Mouse (Mus musculus): Measurements from ENCODE around the gene Parp1.

Gene Parp1

DNA sequence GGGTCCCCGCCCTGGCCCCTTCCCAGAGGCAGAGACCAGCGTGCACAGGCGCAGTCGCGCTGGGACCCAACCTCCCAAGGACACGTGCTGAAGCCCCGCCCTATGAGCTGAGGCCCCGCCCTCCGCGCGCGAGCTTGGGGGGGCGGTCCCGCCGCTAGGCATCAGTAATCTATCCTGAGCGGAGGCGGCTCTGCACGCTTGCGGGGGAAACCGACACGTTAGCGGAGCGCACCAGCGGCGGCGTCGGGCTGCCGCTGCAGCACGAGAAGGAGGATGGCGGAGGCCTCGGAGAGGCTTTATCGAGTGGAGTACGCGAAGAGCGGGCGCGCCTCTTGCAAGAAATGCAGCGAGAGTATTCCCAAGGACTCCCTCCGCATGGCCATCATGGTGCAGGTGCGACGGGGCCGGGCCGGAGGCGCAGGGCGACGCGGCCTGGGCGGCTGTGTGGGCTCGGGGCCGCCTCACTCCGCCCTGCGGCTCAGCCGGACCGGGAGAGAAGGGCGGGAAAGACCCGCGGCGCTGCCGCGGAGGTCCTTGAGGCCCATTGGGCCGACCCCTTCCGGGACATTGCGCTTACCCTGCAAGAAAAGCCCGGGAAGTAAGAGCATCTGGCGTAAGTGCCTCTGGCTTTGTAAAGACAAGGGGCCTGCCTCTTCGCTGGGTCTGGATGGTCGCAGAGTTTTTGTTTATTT, at the start of gene Parp1:
Gene Parp1, plus strand, starts transcription at position 164 of the 692 bp plus-strand sequence.
- DNase-seq (ENCODE audit: low spot score in 2 of 2) = peak; percentile 95 to 96

DNA sequence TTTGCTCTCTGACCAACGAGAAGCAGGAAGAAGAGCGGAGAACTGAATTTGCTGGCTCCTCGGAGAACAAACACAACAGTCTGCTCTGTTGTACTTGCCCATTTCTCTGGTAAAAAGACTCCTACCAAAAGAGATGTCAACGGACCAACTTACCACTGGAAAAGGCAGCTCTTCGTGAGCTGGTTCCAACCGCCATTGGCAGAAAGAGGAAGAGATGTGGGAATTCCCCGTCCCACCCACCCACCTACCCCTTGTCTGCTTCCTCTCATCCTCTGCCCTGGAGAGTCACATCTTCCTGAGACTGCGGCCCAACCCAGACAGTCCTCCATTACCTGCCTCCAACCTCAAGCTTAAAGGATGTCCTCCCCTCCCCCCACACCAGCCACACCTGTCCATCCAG, 49.2 kb upstream of the Parp1 start:
- no peak for DNase-seq (ENCODE audit: low spot score in 2 of 2)

DNA sequence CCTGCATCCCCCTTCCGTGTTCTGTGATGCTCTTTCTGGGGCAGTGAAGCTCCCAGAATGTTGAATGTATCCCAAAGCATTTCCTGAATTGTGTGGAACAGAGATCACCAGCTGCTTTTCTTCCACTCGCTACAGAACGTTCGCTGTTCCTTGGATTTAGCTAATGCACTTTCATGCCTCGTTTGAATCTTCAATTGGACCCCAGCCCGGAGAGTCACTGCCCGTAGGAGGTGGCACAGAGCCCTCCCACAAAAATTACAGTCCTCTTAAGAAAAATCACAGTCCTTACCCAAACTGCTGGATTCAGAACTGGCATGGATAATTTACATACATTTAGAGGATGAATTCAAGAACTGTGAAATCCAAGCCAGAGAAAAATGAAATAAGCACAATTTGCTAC, 48.5 kb upstream of the Parp1 start:
- no peak for DNase-seq (ENCODE audit: low spot score in 2 of 2)

DNA sequence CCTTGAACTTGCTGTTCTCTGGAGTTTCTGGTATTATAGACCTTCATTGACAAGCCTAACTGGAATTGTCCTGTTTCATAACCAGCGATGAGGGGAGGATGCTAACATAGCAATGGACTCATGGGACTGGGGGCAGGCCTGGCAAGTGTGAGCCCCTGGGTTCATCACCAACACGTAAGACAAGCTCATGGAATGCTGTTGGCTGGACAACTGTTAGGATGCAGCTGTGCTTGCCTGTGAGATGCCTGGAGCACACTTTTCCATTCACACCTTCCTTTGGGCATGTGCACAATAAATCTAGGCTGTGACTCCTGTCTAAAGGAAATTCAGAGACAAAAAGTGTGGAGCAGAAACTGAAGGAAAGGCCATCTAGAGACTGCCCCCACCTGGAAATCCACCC, 45.4 kb upstream of the Parp1 start:
- DNase-seq (ENCODE audit: low spot score in 2 of 2) = no peak

DNA sequence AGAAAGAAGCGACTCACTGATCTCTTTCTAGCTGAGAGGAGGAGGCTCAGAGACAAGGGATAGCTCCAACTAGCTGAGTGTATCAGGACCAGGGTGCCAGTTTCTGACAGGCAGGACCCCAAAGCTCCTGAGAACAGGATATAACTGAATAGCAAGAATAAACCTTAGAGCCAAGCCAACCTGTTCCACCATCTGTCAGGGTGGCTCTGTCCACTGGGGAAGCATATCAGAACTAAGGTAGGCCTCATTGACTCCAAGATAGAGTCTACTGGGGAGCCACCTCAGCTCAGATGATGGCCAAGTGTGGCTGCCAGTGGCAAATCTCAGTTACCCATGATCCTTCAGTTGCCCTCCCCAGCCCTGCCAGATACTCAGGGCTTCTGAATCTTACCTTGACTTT, 43.4 kb upstream of the Parp1 start:
- no peak for DNase-seq (ENCODE audit: low spot score in 2 of 2)

DNA sequence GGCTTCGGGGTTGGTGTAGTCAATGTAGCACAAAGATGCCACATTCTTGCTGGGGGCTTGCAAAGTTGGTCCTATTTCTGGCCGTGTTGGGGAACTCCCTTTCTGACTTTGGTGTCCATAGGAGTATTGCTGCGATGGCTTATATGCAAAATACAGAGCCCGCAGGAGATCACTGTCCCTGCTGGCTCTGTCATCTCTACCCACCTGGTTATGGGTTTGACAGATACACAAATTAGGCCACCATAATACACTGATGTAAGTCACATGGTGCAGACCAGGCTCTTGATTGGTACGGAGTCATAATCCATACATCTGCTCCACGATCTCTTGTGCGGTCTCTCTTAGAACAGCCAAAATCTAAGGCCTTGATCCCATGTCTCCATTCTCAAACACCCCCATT, 38.9 kb upstream of the Parp1 start:
- DNase-seq (ENCODE audit: low spot score in 2 of 2) = no peak

DNA sequence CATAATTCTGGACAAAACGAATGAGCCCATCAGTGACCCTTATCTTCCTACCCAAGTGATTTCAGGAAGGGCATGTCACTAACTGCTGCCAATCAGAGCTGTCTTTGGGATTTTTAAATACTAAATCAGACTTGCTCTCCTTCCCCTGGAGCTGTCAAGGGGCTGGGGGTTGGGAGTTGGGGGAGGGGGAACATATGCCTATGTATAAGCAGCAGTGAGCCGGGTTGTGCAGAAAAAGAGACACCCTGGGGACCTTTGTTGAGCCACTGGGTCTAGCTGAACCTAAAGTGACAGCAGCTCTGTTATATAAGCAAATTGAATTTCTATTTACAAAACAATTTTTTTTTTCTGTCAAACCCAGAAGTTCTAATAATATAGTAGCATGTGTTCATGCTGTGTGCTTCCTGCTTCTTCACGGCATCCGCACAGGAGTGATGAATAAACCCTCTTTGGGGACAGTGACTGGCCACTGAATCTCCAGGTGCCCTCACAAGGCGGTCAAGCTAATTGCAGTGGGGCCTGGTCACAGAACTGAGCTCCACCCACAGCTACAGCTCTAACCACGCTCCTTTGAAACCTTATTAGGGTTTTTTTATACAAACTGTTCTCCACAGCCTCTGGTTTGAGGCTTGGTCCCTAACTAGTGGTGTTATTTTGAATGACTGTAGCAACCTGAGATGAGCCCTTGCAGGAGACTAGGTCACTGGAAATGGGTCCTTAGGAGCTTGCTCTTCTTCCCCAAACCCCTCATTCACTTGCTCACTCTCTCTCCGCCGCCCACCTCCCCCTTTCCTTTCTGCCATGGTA, 38.1 kb upstream of the Parp1 start:
- no peak for DNase-seq (ENCODE audit: low spot score in 2 of 2)

DNA sequence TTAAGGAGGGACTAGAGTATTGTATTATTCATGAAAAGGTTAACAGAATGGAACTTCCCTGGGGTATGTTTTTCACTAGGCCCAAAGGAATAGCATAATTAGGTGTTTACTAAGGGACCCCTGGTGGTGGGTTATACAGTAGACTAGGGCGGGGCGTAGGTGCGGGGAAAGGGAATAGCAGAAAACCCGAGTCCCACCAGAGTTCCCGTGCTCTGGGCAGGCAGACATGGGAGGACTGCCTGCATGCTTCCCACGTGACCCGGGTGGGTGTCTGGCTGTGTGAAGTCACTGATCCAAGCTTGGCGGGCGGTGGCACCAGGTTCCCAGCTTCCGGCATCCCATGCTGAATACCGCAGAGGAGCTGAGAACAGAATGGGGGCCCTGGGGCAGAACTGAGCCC, 36.1 kb upstream of the Parp1 start:
- no peak for DNase-seq (ENCODE audit: low spot score in 2 of 2)

DNA sequence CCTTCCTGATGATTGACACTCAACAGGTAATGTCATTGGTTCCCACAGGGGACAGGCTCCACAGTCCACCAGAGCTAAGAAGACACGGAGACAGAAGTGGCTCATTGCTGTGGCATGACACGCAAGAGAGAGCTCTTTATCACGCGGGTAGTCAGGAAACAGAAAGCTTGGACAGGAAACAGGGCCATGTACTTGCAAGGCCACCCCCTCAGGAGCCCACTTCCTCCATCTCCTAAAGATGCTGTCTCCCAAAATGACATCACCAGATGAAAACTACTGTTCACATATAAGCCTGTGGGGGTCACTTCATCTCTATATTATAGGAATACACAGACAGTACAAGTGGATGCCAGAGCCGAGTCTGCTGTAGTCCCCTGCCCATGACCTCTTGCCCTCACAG, 32.0 kb upstream of the Parp1 start:
- no peak for DNase-seq (ENCODE audit: low spot score in 2 of 2)

DNA sequence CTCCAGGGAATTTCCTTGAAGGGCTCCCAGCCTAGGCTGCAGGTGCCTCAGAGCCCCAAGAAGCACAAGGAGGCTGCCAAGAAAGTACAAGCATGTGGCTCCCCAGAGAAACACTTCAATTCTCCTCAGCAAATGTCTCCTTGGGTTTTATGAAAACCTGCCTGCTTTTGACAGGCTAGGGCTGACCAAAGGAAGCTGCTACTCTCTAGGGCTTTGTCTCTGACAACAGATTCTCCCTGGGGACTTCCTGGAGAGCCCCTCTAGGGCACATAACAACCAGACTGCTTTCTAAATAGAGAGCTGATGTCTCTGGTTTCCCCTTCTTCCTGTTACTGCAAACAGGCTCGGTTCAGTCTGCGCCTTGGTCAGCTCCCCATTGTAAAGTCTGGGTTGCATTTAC, 27.5 kb upstream of the Parp1 start:
- no peak for DNase-seq (ENCODE audit: low spot score in 2 of 2)

DNA sequence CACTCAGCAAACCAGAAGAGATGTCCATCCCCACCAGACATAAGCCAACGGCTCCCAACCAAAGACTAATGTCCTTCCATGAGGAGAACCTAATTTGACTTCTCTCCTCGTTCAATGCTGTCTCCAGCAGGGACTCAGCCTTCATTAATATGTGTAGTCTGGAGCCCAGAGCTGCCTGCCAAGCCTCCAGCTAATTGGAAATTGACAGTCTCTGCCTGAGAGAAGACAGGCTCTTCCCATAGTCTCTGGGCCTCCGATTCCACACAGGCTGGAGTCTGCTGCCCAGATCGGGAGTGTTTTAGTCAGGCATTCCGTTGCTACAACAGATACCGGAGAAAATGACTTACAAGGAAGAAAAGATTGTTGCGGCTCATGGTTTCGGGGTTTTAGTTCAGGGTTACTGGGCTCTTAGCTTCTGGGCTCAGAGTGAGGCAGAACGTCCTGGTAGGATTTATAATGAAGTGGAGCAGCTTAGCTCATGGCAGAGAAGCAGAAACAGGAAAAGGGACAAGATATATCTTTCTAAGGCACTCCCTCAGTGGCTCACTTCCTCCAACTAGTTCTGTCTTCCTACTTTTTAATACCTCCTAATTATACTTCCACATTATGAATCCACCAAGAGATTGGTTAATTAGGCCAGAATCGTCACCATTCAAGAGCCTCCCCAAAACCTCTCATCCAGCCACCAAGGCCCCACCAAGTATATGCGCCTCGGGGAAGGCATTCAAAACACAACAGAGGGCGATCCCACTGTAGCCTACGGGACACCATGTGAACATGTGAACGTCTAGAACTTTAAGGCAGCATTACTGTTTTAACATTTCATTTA, 26.6 kb upstream of the Parp1 start:
- DNase-seq (ENCODE audit: low spot score in 2 of 2) = no peak

DNA sequence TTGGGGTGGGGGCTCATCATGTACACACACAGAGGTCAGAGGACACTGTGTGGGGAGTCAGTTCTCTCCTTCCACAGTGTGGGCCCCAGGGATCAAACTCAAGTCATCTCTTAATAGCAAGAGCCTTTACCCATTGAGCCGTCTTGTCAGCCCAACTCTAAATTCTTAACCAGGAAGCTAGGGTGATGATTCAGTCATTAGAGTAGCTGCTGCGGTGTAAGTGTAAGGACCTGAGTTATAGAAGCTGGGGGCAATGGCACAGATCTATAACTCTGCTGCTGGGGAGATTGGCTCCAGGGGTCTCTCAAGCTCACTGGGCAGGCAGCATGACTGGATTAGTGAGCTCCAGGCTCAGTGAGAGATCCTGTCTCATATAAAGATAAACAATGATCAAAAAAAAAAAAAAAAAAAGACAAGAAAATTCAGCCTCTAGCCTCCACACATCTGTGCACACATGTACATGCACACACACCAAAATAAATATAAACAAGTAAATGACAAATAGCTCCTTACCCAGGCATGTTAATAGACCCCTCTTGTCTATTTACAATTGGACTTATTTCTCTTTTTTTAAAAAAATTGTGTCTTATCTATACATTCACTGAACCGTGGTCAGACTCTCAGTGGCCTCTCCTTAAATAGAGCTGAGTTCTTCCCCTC, 25.9 kb upstream of the Parp1 start:
- DNase-seq (ENCODE audit: low spot score in 2 of 2) = no peak

DNA sequence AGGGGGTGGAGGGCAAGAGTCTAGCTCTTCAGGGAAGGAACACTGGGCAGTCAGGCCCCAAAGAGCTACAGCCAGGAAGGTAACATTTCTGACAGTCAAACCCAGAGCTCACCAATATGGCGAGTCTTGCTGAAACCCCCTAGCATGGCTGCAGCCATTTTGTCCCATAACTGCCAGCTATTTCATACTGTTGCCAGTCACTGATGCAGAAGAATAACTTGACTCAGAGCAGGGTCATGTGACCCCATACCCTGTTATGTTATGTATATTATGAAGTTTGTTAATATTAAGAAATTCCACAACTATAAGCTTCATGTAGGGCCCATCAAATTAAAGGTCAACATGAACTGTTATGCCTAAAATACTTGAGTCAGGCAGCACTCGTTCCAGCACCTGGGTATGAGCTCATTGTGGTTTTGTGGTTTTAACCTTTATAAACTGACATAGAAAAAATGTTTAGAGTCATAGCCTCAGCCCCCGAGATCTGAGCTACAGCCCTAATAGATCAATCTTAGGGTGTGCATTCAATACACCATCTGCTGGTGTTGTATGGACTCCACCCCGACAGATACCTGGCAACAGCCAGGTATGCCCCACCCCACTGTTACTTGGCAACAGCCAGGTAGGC, 22.7 kb upstream of the Parp1 start:
- no peak for DNase-seq (ENCODE audit: low spot score in 2 of 2)

DNA sequence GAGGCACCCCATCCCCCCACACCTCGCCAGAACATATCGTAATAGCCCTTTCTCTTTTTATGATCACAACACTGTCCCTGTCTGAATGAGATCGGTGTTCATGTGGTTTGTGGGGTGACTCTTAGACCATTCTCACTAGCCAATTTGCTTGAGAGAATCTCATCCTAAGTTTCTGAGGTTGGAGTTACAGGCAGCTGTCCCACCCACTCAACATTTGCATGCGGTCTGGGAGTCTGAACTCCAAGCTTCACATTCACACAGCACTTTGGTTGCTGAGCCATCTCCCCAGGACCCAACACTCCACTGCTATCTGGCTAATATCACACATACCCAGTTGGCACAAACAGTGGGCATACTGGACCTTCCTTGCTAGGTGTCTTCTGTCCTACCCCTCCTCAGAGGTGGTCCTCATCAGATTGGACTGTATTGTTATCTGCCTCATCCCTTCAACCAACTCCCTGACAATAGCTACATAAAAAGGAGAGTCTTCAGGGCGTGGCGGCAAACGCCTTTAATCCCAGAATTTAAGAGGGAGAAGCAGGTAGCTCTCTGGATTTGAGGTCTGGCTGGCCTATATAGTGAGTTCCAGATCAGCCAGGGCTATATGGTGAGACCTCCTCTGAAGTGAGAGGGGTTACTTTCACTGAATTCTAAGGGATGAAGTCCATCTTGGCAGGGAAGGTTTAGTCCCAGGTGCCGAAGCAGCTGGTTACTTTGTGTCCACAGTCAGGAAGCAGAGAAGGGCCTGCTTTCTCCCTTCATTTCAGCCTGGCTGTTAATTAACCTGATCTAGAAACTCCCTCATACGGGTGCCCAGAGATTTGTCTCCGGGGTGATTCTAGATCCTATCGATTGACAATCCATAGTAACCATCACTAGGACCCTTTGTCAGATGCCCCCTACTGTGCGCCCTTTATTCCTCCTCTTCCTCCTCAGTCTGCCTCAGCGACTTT, 21.6 kb upstream of the Parp1 start:
- DNase-seq (ENCODE audit: low spot score in 2 of 2) = no peak

DNA sequence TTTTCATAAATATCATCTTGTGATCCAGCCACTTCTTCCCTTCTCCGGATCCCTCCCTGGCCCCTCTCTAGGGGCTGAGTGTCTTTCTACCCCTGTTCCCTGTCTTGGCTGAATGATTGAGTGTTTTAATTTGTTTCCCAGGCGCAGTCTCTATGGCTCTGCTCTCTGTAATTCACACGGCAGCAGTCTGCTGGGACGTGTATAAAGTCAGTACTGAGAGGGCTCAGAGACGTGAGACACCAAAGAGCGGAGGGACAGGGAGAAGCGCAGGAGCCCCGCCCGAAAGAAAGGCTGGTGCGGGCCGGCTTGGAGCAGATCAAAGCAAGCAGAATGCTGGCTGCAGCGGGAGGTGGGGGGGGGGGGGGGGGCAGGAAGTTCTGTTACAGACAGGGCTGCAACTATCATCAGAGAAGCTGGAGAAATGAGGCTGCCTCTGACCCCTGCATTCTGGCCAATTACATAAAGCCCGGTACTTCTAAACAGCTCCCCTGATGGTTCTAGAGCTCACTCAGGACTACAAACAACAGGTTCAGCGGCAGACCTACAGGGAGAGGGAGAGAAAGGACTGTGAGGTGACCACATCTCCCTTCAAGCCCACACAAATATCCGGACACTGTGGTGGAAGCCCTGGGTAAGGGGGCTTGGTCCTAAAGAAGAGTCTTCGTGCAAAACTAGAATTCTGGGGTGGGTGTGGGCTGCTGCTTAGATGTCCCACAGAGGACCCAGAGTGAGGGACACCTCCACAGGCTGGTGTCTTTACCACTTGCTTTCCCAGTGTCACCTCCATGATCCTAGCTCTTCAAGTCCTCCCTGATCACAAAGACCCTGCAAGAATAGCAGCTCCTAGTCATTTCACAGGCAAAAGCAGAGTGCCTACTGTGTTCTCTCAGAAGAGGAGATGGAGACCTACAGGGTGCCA, 20.7 kb upstream of the Parp1 start:
- no peak for DNase-seq (ENCODE audit: low spot score in 2 of 2)

DNA sequence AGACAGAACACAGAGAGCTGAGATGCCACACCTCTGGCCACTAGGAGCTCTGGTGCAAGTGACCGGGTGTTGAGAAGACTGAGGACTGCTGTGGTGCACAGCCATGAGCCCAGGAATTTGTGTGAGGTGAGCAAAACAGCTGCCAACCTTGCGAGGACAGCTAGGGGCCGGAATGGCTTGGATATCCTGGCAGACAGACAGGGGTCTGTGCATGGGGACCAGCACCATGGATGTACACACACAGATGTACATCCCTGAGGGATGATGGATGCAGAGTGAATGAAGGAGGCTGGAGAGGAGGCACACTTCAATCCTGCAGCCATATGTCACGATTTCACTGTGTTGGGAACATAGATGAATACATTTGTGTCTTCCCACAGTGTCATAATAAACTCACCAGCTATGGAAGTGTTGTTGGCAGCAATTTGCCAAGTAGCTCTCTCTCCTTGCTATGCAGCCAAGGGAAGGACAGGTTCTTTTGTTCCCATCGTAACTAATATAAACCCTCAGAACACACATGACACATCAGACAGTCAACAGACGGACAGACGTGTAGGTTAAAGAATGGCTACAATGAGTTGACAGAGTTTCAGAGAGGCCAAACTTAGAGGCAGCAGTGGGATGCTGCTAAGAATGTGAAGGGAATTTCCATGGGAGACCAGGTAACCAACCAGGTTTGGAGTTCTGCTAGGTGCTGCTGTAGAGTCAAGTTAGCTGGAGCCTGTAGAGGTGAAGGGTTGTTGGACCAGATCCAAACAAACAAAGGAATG, 19.0 kb upstream of the Parp1 start:
- no peak for DNase-seq (ENCODE audit: low spot score in 2 of 2)

DNA sequence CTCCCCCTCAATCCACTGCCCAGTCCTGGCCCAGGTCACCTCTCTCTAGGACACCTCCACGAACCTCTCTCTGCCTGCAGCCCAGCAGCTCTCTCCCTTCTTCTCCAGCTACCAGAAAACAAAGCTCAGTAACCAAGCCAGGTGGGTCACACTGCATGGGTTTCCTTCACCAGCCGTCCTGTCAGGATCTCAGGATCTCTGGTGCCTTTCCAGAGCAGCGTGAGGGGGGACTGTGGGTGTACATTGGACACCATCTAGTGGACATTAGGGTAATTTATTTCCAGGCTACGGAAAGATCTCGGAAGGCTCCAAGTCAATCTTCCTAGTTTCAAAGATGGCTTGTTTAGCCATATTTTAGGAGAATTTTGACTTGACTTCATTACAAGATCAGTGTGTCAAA, 18.0 kb upstream of the Parp1 start:
- DNase-seq (ENCODE audit: low spot score in 2 of 2) = no peak

DNA sequence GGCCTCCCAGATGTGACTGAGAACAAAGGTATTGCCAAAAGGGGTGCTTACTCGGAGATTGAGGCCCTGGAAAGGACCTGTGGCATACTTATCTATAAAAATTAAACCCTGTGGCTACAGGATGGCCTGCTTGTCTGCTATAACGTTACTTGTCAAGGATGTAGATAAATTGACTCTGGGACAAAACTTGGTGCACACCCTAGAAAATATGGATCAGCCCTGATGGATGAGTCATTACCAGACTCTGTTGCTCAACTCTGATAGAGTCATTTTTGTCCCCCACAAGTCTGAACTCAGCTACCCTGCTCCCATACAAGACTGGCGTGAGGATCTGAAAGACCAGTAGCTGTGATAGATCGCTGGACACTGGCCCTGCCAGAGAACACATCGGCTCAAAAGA, 11.8 kb upstream of the Parp1 start:
- DNase-seq (ENCODE audit: low spot score in 2 of 2) = no peak

DNA sequence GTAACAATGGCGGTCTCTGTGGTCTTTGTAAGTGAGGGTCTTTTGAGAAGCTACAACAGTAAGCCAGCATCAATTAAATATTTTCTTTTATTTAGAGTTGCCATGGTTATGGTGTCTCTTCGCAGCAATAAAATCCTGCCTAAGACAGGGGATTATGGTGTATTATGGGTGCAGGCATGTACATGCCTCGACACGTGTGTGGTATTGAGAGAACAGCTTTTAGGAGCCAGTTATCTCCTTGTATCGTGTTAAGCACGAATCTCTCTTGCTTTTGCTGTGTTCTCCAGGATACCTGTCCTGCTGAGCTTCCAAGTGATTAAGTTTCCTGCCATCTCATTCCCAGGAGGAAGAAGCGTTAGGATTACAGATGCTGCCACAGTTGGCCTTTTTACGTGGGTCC, 9.3 kb upstream of the Parp1 start:
- DNase-seq (ENCODE audit: low spot score in 2 of 2) = no peak

Data from urinary bladder, postnatal 4 days (tissue).